Mouse (Mus musculus) adrenal gland, postnatal 36 days (tissue): ENCODE results near the gene Gm14226. TPM values are rescaled to one million over a fixed set of nuclear protein-coding genes. Genes with fewer than 3 reads are reported as not detected.
"Not testable (repeated sequence)": the region's sequence is repeated elsewhere in the genome, so short reads cannot be mapped to it uniquely, and the experiment has no call there.

ENCODE experiments used
- DNase-seq, 2 experiments: peaks; one replicate each; pipeline ENCODE4 v3.0.0; 2021; ENCODE audit warnings: mixed read lengths in 1 of 2
- long read RNA-seq, 2 experiments: library from polyadenylated mRNA; stranded (forward); transcript quantifications; one replicate each; pipeline ENCODE4 v2.0.0; 2021; ENCODE audit warnings: borderline sequencing depth in 2 of 2
- total RNA-seq, 2 experiments: library from RNA; stranded (reverse); gene quantifications; 2 replicates each; pipeline ENCODE4 v1.2.3; 2021

Gene Gm14226
- 1 to 10 TPM; 7.2 to 9.1 TPM for total RNA-seq
- long read RNA-seq, experiment 1 = 0 reads
- long read RNA-seq, experiment 2, partial matches to known transcripts = 1 of 1 reads
- long read RNA-seq, experiment 2, other reads (novel, unspliced or antisense) = 0 of 1 reads

- DNase-seq = peak; percentile 15 to 41
Observed at GRCm38 (mm10) chr2:155018251-155018755, at the start of gene Gm14226. Gm14226 (plus strand) TSS chr2:155018266.

- DNase-seq = not testable (repeated sequence)
Observed at GRCm38 (mm10) chr2:154969740-154970397, 48.2 kb upstream of the Gm14226 start.

DNA sequence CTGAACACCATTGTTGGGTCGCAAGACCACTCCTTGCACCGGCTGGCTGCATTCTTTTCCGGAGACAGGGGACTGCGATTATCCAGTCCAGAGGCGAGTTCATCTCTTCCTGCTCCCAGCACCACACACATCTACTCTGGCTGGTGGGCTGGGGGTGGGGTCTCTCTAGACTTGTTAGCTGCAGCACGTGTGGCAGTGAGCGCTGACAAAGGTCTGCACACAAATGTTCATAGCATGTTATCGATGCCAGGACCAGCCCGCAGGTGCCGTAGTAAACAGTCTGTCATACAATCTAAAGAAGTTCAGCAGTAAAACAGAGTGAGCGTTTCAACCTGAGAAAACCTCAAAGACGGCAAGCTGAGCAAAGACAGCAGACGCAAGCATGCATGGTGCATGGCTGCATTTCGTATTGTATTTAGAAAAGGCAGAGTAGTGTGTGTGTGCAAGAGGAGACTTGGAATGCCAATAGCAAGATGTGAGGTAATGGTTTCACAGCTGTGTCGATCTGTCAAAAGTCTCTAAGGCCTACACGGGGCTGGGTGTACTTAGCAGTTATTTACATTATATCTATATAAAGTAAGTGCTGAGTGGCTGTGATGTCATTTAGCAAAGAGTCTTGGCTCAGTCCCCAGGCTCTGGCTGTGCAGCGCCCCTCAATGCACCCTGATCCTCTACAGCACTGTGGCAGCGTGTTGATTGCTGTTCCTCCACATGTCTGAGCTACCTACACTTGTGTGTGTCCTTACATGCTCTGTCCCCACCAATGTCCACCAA is 46.0 kb upstream of the Gm14226 start:
- DNase-seq = no peak

- no peak for DNase-seq
Observed at GRCm38 (mm10) chr2:154972981-154973380, 45.1 kb upstream of the Gm14226 start.

- no peak for DNase-seq
Observed at GRCm38 (mm10) chr2:154986609-154987008, 31.5 kb upstream of the Gm14226 start.

GRCm38 (mm10) chr2:154991411-154991810 is 26.7 kb upstream of the Gm14226 start:
- no peak for DNase-seq

DNA sequence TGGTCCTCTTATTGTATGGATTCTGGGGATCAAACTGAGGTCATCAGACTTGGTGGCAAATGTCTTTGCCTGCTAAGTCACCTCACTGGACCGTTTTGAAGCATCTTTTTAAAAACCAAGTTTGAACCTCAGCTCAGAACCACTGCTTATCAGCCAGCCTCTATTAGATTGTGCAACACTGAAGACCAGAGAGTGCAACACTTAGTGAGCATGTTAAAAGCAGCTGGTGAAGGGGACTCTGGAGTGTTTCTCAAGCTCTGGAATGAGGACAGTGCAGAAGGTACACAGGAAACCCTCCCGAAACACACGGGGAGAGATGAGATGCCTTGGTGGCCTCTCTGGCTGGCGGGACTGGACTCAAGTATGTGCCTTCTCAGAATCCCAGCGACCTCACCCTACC is 26.0 kb upstream of the Gm14226 start:
- DNase-seq = no peak

DNA sequence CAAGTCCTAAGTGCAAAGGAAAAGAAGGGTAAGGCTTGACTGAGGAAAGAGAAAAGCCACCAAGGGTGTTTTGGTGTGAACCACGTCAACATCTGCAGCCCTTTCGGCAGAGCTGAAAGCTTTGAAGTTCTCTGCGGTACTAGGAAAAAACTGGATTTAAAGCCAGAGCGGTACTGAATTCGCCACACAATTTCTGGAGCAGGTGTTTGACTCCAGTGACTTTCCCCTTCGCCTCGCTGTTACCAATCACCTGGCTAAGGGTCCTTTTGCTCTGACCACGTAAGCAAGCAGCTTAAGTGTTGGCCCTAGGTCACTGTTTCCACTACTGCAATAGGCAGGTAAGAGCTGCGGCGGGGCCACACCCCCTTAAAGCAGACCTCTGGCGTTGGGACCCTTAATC is 12.6 kb upstream of the Gm14226 start:
- DNase-seq = no peak

DNA sequence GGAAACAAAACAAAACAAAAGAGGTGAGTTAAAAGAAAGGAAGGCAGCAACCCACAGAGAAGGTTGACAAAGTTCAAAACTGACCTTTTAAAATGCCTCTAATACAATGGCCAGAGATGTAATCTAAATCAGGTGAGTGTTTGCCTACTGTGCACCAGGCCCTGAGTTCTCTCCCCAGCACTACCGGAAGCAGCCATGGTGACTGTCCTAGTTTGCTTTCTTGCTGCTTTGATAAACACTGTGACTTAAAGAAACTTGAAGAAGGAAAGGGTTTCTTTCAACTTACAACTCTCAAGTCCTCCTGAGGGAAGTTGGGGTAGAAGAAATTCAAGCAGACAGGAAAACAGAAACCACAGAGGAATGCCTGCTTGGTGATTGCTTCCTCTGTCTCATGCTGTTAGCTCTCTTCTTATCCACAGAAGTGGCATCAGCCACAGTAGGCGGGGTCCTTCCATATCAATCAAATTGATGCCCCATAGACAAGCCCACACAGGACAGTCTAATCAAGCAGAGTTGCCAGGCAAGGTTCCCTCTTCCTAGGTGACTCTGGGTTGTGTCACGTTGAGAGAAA is 6.9 kb upstream of the Gm14226 start:
- DNase-seq = no peak

- no peak for DNase-seq
Observed at GRCm38 (mm10) chr2:155012991-155013390, 5.1 kb upstream of the Gm14226 start.

DNA sequence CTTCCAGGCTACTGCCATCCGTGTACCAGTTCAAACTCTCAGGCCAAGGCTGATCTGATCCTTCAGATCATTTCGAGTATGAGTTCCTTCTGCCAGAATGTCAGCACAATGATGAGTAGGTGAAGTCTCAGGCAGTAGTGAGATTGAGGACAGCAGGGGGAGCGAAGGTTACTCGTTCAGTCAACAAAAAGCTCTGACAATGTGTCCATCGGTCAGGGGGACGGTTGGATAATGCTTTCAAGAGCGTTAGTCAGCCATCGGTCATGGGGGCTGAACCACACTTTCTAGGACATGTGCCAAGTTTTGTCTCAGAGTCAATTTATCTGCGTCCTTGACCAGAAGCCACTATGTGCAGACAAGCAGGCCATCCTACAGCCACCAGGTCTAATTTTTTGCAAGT is 1.3 kb upstream of the Gm14226 start:
- not testable (repeated sequence) for DNase-seq

DNA sequence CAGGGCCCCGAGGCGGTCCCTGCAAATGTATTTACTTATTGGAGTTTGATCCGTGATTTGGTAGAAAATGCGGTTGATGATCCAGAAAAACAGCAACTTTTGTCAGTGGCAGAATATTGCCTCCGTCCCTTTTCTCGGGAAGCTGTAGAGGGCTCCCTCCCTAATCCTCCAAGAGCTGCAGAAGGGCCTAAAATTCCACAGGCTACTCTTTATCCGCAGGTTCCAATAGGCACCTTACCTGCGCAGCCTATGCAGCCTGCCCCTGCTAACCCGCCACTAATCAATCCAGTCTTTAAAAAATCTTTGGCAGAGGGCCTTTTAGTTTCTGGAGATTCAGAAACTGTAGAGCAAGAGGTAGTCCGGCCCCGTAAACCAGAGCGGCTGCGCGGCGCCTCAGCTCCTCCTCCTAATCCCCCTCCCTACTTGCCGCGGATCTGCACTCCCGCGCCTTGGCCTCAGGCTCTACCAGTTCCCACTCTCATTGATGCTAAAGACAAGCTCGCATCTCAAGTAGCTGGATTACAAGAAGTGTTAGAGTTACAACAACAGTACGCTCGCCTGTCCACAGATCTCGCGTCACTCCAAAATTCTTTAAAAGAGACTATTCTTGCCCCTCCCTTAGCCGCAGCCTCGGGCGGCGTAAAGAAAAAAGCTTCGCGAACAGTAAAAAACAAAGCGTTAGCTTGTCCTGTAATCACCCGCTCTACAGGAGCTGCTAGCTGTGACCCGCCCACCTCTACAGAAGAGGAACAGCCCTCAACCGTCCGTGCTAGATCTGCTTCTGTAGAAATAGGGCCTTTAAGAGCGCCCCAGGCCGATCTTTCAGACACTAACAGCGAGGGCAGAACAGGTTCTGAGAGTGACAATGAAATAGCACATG is 936 bp downstream of the Gm14226 start:
- DNase-seq = peak; percentile 87

DNA sequence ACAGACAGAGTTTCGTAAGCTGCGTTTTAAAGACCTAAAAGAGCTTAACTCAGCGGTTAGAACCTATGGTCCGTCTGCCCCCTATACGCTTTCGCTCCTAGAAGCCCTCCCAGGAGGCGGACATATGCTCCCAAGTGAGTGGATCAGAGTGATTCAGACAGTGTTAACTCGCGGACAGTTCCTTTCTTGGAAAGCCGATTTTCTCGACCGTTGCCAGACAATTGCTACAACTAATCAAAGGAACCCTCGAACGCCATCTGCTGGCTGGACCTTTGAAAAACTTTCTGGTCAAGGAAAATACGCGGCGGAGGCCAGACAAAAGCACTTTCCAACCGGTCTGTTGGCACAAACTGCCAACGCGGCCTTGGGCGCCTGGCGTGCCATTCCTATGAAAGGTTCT is 1.6 kb downstream of the Gm14226 start:
- peak; percentile 97 to 98 for DNase-seq

- DNase-seq = not testable (repeated sequence)
Observed at GRCm38 (mm10) chr2:155020247-155020826, 2.3 kb downstream of the Gm14226 start.

DNA sequence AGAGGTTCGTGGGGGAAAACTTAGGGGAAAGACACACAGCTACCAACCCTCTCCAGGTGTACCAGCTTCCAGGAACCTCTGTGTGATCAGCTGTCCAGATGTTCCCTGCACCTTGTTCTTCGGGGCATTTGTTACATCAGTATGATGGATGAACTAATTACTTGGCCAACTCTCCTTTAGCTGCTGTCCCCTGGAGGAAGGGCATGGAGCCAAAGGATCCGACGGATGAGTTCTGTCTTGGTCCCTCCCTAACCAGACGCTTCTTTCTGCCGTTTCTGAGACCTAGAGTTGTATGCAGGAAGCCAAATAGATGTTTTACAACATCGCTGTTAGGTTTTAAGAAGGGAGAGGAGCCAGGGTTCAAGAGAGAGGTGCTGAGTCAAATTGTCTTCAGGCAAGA is 12.8 kb downstream of the Gm14226 start:
- no peak for DNase-seq

DNA sequence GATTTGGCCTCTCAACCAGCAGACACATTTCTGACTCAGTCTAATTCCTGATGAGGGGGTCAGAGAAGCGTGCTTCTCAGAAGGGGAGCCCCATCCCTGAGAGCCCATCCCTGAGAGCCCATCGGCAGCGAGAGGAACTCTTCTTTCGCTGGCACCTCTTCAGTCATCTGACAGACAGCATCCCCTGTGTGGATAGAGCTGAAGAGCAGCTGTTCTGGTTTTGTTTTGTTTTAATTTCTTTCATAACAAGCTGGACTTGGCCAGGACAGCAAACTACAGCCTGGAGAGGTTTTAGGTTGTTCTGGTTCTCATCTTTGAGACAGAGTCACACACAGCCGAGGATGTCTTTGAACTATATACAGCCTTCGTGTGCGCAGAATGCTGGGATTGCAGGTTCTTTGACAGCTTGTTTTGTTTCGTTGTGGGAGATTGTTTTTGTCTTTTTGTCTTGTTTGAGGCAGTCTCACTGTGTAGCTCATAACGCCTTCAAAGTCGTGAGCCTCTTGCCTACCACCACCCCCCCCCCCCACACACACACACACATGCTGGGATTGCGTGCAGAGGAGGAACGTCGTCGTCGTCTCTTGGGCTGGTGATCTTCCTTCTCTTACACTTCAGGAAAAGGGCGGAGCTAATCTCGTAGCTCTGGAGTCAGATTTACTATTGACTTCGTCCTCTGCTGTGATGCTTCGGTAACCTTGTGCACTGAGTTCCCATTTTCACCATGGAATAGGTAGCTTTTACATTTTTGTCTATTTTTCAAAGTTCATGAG is 15.1 kb downstream of the Gm14226 start:
- no peak for DNase-seq

- DNase-seq = no peak
Observed at GRCm38 (mm10) chr2:155039956-155040355, 21.9 kb downstream of the Gm14226 start.

DNA sequence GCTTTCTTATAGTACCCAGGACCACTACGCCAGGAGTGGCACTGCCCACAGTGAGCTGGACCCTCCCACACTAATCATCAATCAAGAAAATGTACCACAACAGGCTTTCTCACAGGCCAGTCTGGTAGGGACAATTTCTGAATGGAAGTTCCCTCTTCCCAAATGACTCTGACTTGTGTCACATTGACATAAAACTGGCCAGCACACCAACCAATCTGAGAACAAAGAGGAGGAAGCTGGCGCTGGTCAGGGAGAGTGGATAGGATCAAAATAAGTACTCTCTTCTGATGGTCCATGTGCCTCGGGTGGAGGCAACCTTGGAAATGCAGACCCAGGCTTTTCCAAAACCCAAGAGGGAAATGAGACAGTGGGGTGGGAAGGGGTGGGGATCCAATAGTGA is 26.5 kb downstream of the Gm14226 start:
- DNase-seq = no peak

DNA sequence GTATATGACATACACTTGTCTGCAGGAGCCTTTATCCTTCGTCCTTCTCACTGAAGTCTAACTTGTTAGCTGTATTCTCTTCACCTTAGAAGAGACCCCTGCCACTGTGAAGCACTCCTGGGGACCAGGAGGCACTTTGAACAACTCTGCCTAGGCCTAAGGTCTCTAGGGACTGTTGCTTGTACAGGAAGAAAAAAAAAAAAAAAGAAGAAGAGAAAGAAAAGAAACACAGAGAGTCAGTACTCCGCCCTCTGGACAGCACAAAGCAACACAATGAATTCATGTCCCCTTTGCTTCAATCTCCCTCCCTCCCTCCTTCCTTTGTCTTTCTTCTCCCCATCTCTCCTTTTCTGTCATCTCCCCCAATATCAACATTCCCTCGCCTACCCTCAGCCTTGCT is 27.0 kb downstream of the Gm14226 start:
- DNase-seq = no peak

DNA sequence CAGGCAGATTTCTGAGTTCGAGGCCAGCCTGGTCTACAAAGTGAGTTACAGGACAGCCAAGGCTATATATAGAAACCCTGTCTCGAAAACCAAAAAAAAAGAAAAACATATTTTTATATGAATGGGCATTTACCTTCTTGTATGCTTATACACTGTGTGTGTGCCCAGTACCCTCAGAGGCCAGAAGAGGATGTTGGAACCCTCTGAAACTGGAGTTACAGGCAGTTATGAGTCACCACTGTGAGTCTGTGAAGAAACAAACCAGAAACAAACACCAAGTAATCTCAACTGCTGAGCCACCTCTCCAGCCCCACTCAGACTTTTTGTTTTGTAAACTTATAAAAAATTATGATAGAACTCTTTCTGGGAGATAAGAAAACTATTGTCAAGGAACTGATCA is 28.7 kb downstream of the Gm14226 start:
- no peak for DNase-seq
